12 mouse cellular contexts compared by ENCODE assay signal in genomic region chr11:69714636-69715329, GRCm38 (mm10). TPM values are rescaled to one million over a fixed set of nuclear protein-coding genes. Genes with fewer than 3 reads are reported as not detected.
DNase-seq lines count a peak whose midpoint lies in the region; ATAC-seq lines count a peak whose summit lies in the region.
"Had no signal": no experiment of that assay in that cellular context is flagged by ENCODE, and none has a peak within 500 bp of the region (broad histone marks: within the 10 kb centered on the region; RNA-seq: fewer than 3 reads in every experiment).

No protein-coding gene starts in this region.

- H3K4me2 ChIP-seq in forebrain, embryonic 13.5 days = no peak overlapping the region

- ATAC-seq in forebrain, embryonic 13.5 days = no peak

- H3K36me3 ChIP-seq in forebrain, embryonic 13.5 days (ENCODE audit: poor library complexity, severe bottlenecking) = no peaks in the 10 kb centered on the region

- H3K27ac ChIP-seq in forebrain, embryonic 13.5 days = no peak overlapping the region

- H3K9ac ChIP-seq in forebrain, embryonic 13.5 days = no peak overlapping the region

- H3K9me3 ChIP-seq in forebrain, embryonic 13.5 days (replicated peaks) = no peaks in the 10 kb centered on the region; the same call in 1 of the 2 replicates

- no peak overlapping the region for H3K4me3 ChIP-seq in forebrain, embryonic 13.5 days
- H3K4me3 ChIP-seq: erythroblast, embryonic 14.5 days had no signal

- DNase-seq in heart, adult 11 months = peak; percentile 87
- DNase-seq in heart, postnatal 10 days = no peak
- DNase-seq in ES-CJ7 (ENCODE audit: low read depth, low spot score) = peak; percentile 58
- peak; percentile 76 for DNase-seq in hindlimb bud, embryonic 11.5 days (ENCODE audit: extremely low spot score, low read depth, low spot score)
- peak; percentile 78 to 83 for DNase-seq in kidney, postnatal 36 days
- no peak for DNase-seq in thymus, postnatal 4 days
- no peak for DNase-seq in thymus, postnatal 0 days (ENCODE audit: low spot score)
- DNase-seq: cerebellum, adult 18-20 months; gastrocnemius, postnatal 14 days; midbrain, embryonic 14.5 days had no signal

- no peaks in the 10 kb centered on the region for H3K27me3 ChIP-seq in forebrain, embryonic 13.5 days

- 83% methylated on average over 18 of the region's 18 CpGs for WGBS in forebrain, embryonic 13.5 days

- intact Hi-C loops in heart, postnatal 10 days (cut with DNase I) = loop anchor here (1.0 kb wide), 1 partner anchor 32 kb away; the partner anchor contains the start of gene Senp3

- no peaks in the 10 kb centered on the region for H3K4me1 ChIP-seq in forebrain, embryonic 13.5 days

RNA-seq across cellular contexts. Expression of gene Tnfsfm13, which starts 18.9 kb away (rescaled TPM):
- total RNA-seq in heart, postnatal 10 days (2021) = 1 to 10 TPM; 5.1 to 5.2 TPM
- 0.45 and 0.87 TPM in 2 replicates for polyA plus RNA-seq in forebrain, embryonic 13.5 days (2015; fragmentation: Nextera tagmentation; extraction: Ambion mirVana)
- polyA plus RNA-seq in thymus, postnatal 0 days (2015; fragmentation: Nextera tagmentation; extraction: Ambion mirVana) = 1.5 and 2.1 TPM in 2 replicates
- polyA plus RNA-seq: erythroblast, embryonic 14.5 days had no signal

RNA-seq across cellular contexts. Expression of gene Tnfsf12, which starts 19.1 kb away (rescaled TPM):
- total RNA-seq in heart, postnatal 10 days (2021) = 10 to 100 TPM; 19.6 to 20.3 TPM
- 1.00 and 1.1 TPM in 2 replicates for polyA plus RNA-seq in forebrain, embryonic 13.5 days (2015; fragmentation: Nextera tagmentation; extraction: Ambion mirVana)
- 2.6 and 2.7 TPM in 2 replicates for polyA plus RNA-seq in thymus, postnatal 0 days (2015; fragmentation: Nextera tagmentation; extraction: Ambion mirVana)

RNA-seq across cellular contexts. Expression of gene Tnfsf13, which starts 29.2 kb away (rescaled TPM):
- 1 to 10 TPM; 2.1 to 2.4 TPM for total RNA-seq in heart, postnatal 10 days (2021)
- 0.15 and 0.43 TPM in 2 replicates for polyA plus RNA-seq in forebrain, embryonic 13.5 days (2015; fragmentation: Nextera tagmentation; extraction: Ambion mirVana)
- polyA plus RNA-seq in thymus, postnatal 0 days (2015; fragmentation: Nextera tagmentation; extraction: Ambion mirVana) = 0.31 and 0.49 TPM in 2 replicates
- polyA plus RNA-seq: erythroblast, embryonic 14.5 days had no signal

RNA-seq across cellular contexts. Expression of gene Senp3, which starts 32.9 kb away (rescaled TPM):
- total RNA-seq in heart, postnatal 10 days (2021) = 10 to 100 TPM; 48.9 to 49.6 TPM
- polyA plus RNA-seq in forebrain, embryonic 13.5 days (2015; fragmentation: Nextera tagmentation; extraction: Ambion mirVana) = 93.7 and 99.6 TPM in 2 replicates
- polyA plus RNA-seq in thymus, postnatal 0 days (2015; fragmentation: Nextera tagmentation; extraction: Ambion mirVana) = 60.2 and 69.1 TPM in 2 replicates

RNA-seq across cellular contexts. Expression of gene Eif4a1, which starts 42.6 kb away (rescaled TPM):
- total RNA-seq in heart, postnatal 10 days (2021) = 100 to 1,000 TPM; 389 to 397 TPM
- 654 and 701 TPM in 2 replicates for polyA plus RNA-seq in forebrain, embryonic 13.5 days (2015; fragmentation: Nextera tagmentation; extraction: Ambion mirVana)
- polyA plus RNA-seq in thymus, postnatal 0 days (2015; fragmentation: Nextera tagmentation; extraction: Ambion mirVana) = 560 and 602 TPM in 2 replicates

Comparison
In these comparisons a context has a peak if more than half of its experiments do, and no peak if none do; other contexts are left out.
1. DNase-seq: peak in heart, adult 11 months (single experiment), ES-CJ7 (single experiment), hindlimb bud, embryonic 11.5 days (single experiment) and kidney, postnatal 36 days (2 of 2); none in heart, postnatal 10 days (0 of 2), thymus, postnatal 4 days (single experiment) and thymus, postnatal 0 days (single experiment).